Mouse (Mus musculus): ENCODE results near the gene Mapk8ip1.

The Mapk8ip1 gene

GRCm38 (mm10) chr2:92373437-92373813 is 27.6 kb downstream of the Mapk8ip1 start:
- in situ Hi-C loops (cut with MboI; ENCODE audit: low sequenced_read_pairs) = no loop called here

DNA sequence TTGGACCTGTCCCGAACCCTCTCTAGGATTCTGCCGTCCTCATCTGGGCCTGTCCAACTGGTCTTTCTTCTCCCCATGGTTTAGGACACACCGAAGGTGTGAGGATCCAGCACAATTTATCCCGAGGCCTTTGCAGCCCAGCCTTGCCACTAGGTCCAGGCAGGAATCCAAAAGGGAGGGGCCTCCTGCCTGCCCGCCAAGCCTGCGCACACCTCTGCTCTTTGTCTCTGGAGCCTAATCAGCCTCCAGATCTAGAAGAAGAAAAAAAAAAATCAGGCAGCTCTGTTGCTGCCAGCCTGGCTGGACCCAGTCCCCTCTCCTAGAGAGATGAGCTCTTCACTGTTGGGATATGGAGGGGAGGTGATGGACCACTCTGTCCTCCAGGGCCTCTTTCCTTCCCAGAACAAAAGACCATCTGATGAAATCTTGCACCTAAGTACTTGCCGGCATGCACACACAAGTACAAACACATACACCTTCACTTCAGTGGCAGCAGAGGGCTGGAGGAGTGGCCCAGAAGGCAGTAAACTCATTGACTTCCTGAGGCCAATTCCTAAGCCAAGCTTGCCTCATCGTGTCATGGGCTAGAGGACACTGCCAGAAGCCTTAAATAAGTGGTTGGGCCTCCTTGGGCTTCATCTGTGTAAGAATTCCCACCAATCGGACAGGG is 28.2 kb downstream of the Mapk8ip1 start:
- in situ Hi-C loops (cut with MboI; ENCODE audit: low sequenced_read_pairs) = no loop called here

- in situ Hi-C loops (cut with MboI; ENCODE audit: low sequenced_read_pairs) = no loop called here
These were observed 28.9 kb downstream of the Mapk8ip1 start for GRCm38 (mm10) chr2:92371971-92372690.

GRCm38 (mm10) chr2:92370821-92371805 is 29.9 kb downstream of the Mapk8ip1 start:
- in situ Hi-C loops (cut with MboI; ENCODE audit: low sequenced_read_pairs) = no loop called here

DNA sequence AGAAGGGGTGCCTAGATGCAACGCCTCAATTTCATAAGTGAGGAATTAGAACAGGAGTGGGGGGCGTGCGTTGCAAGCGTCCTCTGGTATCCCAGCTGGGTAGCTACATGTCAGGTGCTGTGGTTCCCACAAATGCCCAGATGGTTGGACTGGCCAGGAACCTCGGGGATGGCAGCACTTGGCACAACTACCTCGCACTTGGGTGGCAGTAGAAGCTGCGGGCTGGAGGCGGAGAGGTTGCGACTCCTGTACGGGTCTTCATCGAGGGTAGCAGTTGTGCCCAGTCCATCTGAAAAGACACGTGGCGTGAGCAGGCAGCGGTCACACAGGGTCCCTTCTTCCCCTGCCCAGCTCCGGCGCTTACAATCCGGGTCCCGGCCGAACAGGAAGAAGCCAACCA is 30.7 kb downstream of the Mapk8ip1 start:
- in situ Hi-C loops (cut with MboI; ENCODE audit: low sequenced_read_pairs) = no loop called here

GRCm38 (mm10) chr2:92367383-92368029 is 33.6 kb downstream of the Mapk8ip1 start:
- in situ Hi-C loops (cut with MboI; ENCODE audit: low sequenced_read_pairs) = no loop called here

- in situ Hi-C loops (cut with MboI; ENCODE audit: low sequenced_read_pairs) = no loop called here
These were observed 35.5 kb downstream of the Mapk8ip1 start for GRCm38 (mm10) chr2:92365568-92365967.

GRCm38 (mm10) chr2:92364086-92364485 is 37.0 kb downstream of the Mapk8ip1 start:
- in situ Hi-C loops (cut with MboI; ENCODE audit: low sequenced_read_pairs) = no loop called here

- in situ Hi-C loops (cut with MboI; ENCODE audit: low sequenced_read_pairs) = no loop called here
These were observed 38.4 kb downstream of the Mapk8ip1 start for GRCm38 (mm10) chr2:92362571-92363228.

DNA sequence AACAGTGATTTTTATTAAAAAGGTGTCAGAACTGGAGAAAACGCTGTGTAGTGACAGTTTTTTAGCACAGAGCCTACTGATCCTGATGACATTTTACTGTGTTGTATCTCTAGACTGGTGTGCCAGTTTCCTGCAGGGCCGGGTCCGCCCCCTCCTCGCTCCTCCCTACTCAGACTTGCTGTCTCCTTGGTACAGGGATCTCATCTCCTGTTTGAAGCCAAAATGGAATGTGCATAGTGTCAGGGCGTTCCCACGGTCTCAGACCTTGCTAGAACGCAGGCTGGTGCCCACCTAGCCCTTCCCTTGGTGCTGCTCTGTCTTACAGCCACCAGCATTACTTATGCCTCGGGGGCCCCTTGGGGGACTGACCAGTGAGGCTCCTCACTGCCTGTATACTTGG is 39.3 kb downstream of the Mapk8ip1 start:
- in situ Hi-C loops (cut with MboI; ENCODE audit: low sequenced_read_pairs) = no loop called here

GRCm38 (mm10) chr2:92360893-92361292 is 40.2 kb downstream of the Mapk8ip1 start:
- in situ Hi-C loops (cut with MboI; ENCODE audit: low sequenced_read_pairs) = no loop called here

- in situ Hi-C loops (cut with MboI; ENCODE audit: low sequenced_read_pairs) = no loop called here
These were observed 40.8 kb downstream of the Mapk8ip1 start for GRCm38 (mm10) chr2:92360186-92360823.

GRCm38 (mm10) chr2:92359301-92359700 is 41.8 kb downstream of the Mapk8ip1 start:
- in situ Hi-C loops (cut with MboI; ENCODE audit: low sequenced_read_pairs) = no loop called here

- in situ Hi-C loops (cut with MboI; ENCODE audit: low sequenced_read_pairs) = no loop called here
These were observed 46.8 kb downstream of the Mapk8ip1 start for GRCm38 (mm10) chr2:92354224-92354623.

- in situ Hi-C loops (cut with MboI; ENCODE audit: low sequenced_read_pairs) = no loop called here
These were observed 47.7 kb downstream of the Mapk8ip1 start for GRCm38 (mm10) chr2:92353402-92353801.

GRCm38 (mm10) chr2:92350686-92351085 is 50.4 kb downstream of the Mapk8ip1 start:
- in situ Hi-C loops (cut with MboI; ENCODE audit: low sequenced_read_pairs) = no loop called here

- in situ Hi-C loops (cut with MboI; ENCODE audit: low sequenced_read_pairs) = no loop called here
These were observed 51.3 kb downstream of the Mapk8ip1 start for GRCm38 (mm10) chr2:92349589-92350425.

GRCm38 (mm10) chr2:92347191-92347590 is 53.9 kb downstream of the Mapk8ip1 start:
- in situ Hi-C loops (cut with MboI; ENCODE audit: low sequenced_read_pairs) = no loop called here

DNA sequence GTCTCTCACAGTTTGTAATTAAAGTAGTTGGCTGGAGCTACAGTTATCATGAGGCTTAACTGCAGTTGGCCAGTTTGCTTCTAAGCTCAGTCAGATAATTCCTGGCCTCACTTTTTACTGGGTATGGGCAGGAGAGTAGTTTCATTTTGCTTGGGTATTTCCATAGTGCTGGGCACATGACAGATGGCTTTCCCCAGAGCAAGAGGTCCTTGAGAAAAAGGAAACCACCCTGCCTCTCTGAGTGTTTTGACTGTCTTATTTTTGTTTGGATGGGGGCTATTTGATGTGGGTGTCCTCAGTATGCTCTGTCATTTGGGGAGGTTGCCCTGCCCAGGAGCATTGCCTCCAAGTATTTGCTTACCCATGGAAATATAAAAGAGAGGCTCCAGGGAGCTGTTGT is 58.6 kb downstream of the Mapk8ip1 start:
- in situ Hi-C loops (cut with MboI; ENCODE audit: low sequenced_read_pairs) = no loop called here
